Mouse (Mus musculus) lung, embryonic 14.5 days (tissue): ENCODE measurements around the gene Iqsec1. TPM values are rescaled to one million over a fixed set of nuclear protein-coding genes. Genes with fewer than 3 reads are reported as not detected.

Source experiments
- ATAC-seq: fragments of 200-750 bp; cut with Nextera tagmentation; 2 replicates; pipeline ENCODE4 v1.8.0; 2017; ENCODE audit warnings: mild to moderate bottlenecking, moderate TSS enrichment, moderate library complexity; ENCODE audit not compliant: insufficient read depth
- DNase-seq: peaks from one replicate; pipeline ENCODE4 v3.0.0-alpha.2; 2015
- H3K27ac ChIP-seq: fragments of 300-500 bp; sonication (generic); 2 replicates; pipeline ENCODE4 v1.5.1; 2014; ENCODE audit warnings: low read depth, mild to moderate bottlenecking, moderate library complexity
- H3K27me3 ChIP-seq: fragments of 300-500 bp; sonication (generic); 2 replicates; pipeline ENCODE4 v1.6.1; 2014; ENCODE audit warnings: low read length, control low read depth; ENCODE audit not compliant: insufficient read depth
- H3K36me3 ChIP-seq: fragments of 300-500 bp; sonication (generic); 2 replicates; pipeline ENCODE4 v1.6.1; 2014; ENCODE audit warnings: control low read depth; ENCODE audit not compliant: insufficient read depth
- H3K4me1 ChIP-seq: fragments of 300-500 bp; sonication (generic); 2 replicates; pipeline ENCODE4 v1.6.1; 2014; ENCODE audit warnings: antibody characterized with exemption, control low read depth; ENCODE audit not compliant: insufficient read depth
- H3K4me2 ChIP-seq: fragments of 300-500 bp; sonication (generic); 2 replicates; pipeline ENCODE4 v1.6.1; 2014; ENCODE audit warnings: mild to moderate bottlenecking
- H3K4me3 ChIP-seq: fragments of 300-500 bp; sonication (generic); 2 replicates; pipeline ENCODE4 v1.5.1; 2014; ENCODE audit warnings: low read depth, low read length
- H3K9ac ChIP-seq: fragments of 300-500 bp; sonication (generic); 2 replicates; pipeline ENCODE4 v1.6.1; 2014
- H3K9me3 ChIP-seq: fragments of 300-500 bp; sonication (generic); 2 replicates; pipeline ENCODE4 v1.6.1; 2016; ENCODE audit warnings: low read depth, low read length, control low read depth
- CTCF ChIP-seq: IDR thresholded peaks from 2 replicates; pipeline ENCODE4 v1.5.1; 2016; ENCODE audit warnings: antibody characterized with exemption, low read depth
- WGBS: fragments of 180-500 bp; shearing (Covaris S2); extraction: QIAGEN DNeasy Blood & Tissue Kit; methylation state at CpG from one replicate; pipeline ENCODE4 v1.1.7; 2014; 5-methylcytosine and 5-hydroxymethylcytosine counted together
- polyA plus RNA-seq: library from polyadenylated mRNA; unstranded; fragments of >200 nt; fragmentation: Nextera tagmentation; extraction: Ambion mirVana; gene quantifications from 2 replicates; pipeline ENCODE4 v1.2.1, GENCODE M21; 2014

Gene Iqsec1
- polyA plus RNA-seq, 1 experiment from 2014 or later: 15.8 TPM

DNA sequence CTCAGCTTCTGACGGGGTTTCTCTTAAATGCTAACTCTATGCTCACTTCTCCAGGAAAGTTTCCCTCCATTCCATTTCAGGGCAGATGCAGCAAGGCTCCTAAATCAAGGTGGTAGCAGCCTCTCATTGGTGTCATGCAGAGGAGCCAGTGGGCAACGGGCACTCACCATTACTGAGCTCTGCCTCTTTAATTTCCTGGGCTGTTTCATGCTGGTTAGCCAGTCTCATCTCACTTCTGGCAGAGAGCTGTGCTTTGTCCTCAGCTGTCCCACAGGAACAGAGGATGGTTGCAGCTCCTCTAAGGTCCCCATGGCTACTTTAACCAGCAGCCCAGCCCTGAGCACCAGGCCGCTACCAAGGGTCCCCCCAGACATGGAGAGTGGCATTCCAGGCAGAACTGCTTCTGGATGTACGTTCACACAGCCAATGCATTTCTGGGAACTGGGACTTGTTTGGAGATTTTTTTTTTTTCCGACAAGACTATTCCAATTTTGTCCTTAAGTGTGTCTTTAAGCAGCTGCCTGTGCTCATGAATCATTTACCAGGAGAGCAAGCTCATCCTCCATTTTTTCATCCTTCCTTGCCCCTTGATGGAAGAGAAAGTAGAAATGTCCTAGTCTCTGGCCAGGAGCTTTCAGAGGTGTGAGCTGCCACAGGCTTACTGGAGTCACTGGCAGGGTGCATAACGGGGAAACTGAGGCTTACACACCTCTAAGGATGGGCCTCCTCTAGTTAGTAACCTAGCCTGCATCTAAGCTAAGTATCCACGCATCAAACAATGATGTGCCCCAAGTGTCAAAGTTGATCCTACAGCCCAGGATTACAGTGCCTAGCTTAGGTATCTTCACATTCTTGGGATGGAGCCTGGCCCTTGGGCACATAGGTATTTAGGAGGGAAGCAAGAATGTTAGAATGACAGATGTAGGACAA, 98.9 kb downstream of the Iqsec1 start:
- DNase-seq: no peak
- no peak for ATAC-seq
- WGBS: 79% methylated on average over 7 of the region's 7 CpGs
- Histone ChIP-seq H3K36me3 (no peaks in the 10 kb centered on the region), H3K9me3 (no peaks in the 10 kb centered on the region), H3K27ac (no peak overlapping the region), H3K4me3 (no peak overlapping the region), H3K9ac (no peak overlapping the region), H3K27me3 (no peaks in the 10 kb centered on the region), H3K4me2 (no peak overlapping the region), H3K4me1 (no peaks in the 10 kb centered on the region)
- no peak for TF ChIP-seq CTCF

DNA sequence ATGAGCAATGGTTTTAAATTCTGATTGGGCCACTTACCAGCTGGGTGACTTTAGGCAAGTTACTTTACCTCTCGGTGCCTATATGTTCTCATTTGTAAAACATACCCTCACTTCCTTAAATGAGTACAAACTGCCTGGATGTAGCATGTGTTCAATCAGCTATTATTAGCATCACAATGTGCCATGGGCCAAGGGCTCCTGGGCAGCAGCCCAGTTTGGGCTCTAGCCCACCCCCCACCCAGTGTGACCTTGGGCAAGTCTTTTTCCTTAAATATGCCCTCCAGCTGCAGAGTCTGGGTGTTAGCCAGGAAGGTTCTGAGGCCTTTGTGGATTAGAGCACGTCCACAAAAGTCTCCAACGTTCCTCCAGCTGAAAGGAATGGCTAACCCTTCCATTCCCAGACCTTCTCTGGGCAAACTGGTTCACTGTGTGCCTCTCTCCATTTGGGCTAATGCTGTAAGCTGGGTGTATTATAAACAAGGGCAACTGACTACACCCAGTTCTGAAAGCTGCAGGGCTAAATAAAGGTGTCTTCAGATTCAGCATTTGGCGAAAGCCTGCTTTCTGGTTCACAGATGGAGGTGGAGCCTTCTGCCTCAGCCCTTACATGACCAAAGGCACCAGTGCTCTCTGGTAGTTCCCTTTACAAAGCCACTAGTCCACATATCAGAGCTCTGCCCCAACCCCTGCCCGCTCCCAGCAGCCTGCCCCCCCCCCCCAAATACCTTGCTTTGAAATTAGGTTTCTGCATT, 101.3 kb downstream of the Iqsec1 start:
- Histone ChIP-seq H3K27me3 (no peaks in the 10 kb centered on the region), H3K36me3 (no peaks in the 10 kb centered on the region), H3K27ac (no peak overlapping the region), H3K4me3 (no peak overlapping the region), H3K9me3 (no peaks in the 10 kb centered on the region), H3K4me1 (no peaks in the 10 kb centered on the region), H3K4me2 (no peak overlapping the region), H3K9ac (no peak overlapping the region)
- TF ChIP-seq CTCF: no peak
- DNase-seq (no peak), ATAC-seq (no peak)
- 55% methylated on average over 5 of the region's 5 CpGs for WGBS

DNA sequence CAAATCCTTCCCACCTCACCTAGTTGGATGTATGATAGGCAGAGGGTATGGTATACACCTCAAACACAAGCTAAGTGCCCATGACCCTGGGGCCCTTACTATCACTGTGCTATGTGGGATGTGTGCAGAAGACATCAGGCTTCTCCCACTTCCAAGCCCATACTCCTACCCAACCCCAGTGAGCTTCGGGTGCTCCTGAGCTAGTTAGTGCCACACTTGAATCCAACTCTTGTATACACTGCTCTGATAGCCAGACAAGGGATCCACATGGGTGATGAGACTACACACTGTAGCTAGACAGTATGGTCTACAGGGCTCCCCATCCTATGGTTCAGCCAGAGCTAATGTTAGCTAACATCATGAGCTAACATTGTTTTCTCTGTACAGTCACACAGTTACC, 102.9 kb downstream of the Iqsec1 start:
- Histone ChIP-seq H3K9me3 (no peaks in the 10 kb centered on the region), H3K9ac (no peak overlapping the region), H3K27ac (no peak overlapping the region), H3K4me3 (no peak overlapping the region), H3K4me1 (no peaks in the 10 kb centered on the region), H3K4me2 (no peak overlapping the region), H3K36me3 (no peaks in the 10 kb centered on the region), H3K27me3 (no peaks in the 10 kb centered on the region)
- ATAC-seq: no peak
- no peak for TF ChIP-seq CTCF
- 71% methylated on average over 1 of the region's 1 CpGs for WGBS
- DNase-seq: no peak

DNA sequence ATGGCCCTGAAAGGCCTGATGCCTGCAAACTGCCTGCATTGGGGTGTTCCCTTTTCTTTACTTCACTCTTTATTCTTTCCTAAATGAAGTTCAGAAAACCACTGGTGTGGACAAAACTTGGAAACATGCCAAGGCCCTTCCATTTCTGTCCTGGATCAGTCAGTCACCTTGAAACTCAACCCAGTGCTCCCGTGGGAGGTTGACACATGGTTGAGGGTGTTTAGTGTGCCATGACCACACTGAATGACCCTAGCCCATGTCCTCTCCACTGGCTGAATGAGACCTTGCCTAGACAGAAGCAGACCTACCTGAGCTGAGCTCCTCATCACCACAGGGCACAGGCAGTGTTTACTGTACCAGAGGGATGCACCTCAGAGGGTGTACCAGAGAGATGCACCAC, 103.9 kb downstream of the Iqsec1 start:
- H3K4me1 ChIP-seq: no peaks in the 10 kb centered on the region
- H3K9me3 ChIP-seq: no peaks in the 10 kb centered on the region
- TF ChIP-seq CTCF: no peak
- 28% methylated on average over 1 of the region's 1 CpGs for WGBS
- H3K27ac ChIP-seq: no peak overlapping the region
- no peaks in the 10 kb centered on the region for H3K36me3 ChIP-seq
- H3K4me2 ChIP-seq: no peak overlapping the region
- DNase-seq (peak; percentile 12), ATAC-seq (no peak)
- no peaks in the 10 kb centered on the region for H3K27me3 ChIP-seq
- no peak overlapping the region for H3K9ac ChIP-seq
- no peak overlapping the region for H3K4me3 ChIP-seq

DNA sequence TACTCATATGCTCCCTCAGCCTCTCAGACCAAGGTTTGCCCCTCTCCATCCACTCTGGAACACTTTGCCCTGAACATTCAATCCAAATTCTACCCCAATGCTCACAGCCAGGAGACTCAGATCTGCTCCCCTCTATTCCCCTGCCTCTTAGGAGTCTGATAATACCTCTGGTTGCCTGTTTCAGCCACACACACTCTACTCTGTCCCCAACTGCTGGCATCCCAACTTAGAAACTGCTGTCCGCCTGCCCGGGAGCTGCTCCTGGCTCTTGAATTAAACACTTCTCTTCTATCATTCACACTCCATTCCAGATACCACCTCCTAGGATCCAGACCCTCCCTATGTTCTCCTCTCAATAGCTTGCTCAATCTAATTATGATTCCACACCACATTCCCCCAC, 107.5 kb downstream of the Iqsec1 start:
- Histone ChIP-seq H3K36me3 (no peaks in the 10 kb centered on the region), H3K9ac (no peak overlapping the region), H3K4me3 (no peak overlapping the region), H3K4me1 (no peaks in the 10 kb centered on the region), H3K9me3 (no peaks in the 10 kb centered on the region), H3K27ac (no peak overlapping the region), H3K27me3 (no peaks in the 10 kb centered on the region), H3K4me2 (no peak overlapping the region)
- no peak for TF ChIP-seq CTCF
- ATAC-seq: no peak
- no peak for DNase-seq
- 61% methylated on average over 2 of the region's 2 CpGs for WGBS

DNA sequence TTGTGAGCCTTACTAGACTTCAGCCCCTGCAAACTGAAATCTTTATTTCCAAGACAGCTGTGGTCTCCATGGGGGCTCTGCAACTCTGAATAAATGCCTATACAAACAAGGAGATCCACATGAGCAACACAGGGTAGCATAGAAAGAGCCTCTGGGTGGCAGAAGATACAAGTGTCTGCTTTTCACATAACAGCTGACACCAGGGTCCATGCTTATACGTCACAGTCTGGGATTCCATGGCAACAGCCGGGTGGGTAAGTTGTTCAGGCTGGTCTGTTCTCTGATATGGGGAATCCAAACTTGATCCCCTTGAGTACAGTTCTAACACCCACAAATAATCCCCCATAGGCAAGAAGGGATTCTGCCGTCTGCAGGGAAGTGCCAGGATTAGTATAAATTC, 108.1 kb downstream of the Iqsec1 start:
- Histone ChIP-seq H3K36me3 (no peaks in the 10 kb centered on the region), H3K4me2 (no peak overlapping the region), H3K9ac (no peak overlapping the region), H3K4me3 (no peak overlapping the region), H3K27ac (no peak overlapping the region), H3K27me3 (no peaks in the 10 kb centered on the region), H3K4me1 (no peaks in the 10 kb centered on the region), H3K9me3 (no peaks in the 10 kb centered on the region)
- no peak for TF ChIP-seq CTCF
- DNase-seq (peak; percentile 8), ATAC-seq (no peak)
- WGBS: 29% methylated on average over 3 of the region's 3 CpGs

DNA sequence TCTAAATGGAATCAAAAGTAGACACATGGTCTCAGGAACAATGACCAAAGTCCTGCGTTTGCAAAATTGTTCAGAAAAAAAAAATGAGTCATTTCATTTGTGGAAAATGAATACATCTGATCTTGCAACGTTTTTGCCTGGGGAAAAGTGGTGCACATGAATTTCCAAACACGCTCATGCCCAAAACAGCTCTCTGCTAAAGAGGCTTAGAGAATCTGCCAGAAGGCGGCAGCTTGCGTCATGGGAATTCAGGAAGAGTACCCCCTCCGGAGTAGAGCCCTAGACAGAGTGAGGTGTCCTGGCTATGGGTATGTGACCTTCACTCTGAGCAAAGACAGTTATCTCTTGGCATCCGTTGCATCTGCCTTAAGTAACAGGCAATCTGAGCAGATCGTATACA, 116.9 kb downstream of the Iqsec1 start:
- no peak overlapping the region for H3K27ac ChIP-seq
- no peak for TF ChIP-seq CTCF
- no peaks in the 10 kb centered on the region for H3K36me3 ChIP-seq
- no peak overlapping the region for H3K4me3 ChIP-seq
- no peak overlapping the region for H3K9ac ChIP-seq
- ATAC-seq (no peak), DNase-seq (no peak)
- no peaks in the 10 kb centered on the region for H3K9me3 ChIP-seq
- no peaks in the 10 kb centered on the region for H3K27me3 ChIP-seq
- WGBS: 73% methylated on average over 8 of the region's 8 CpGs
- no peaks in the 10 kb centered on the region for H3K4me1 ChIP-seq
- no peak overlapping the region for H3K4me2 ChIP-seq
